Mouse (Mus musculus) limb, embryonic 14.5 days (tissue): Measurements from ENCODE around the gene Arpc5. TPM values are rescaled to one million over a fixed set of nuclear protein-coding genes. Genes with fewer than 3 reads are reported as not detected.

Experiments
- ATAC-seq: fragments of 200-750 bp; cut with Nextera tagmentation; 2 replicates; pipeline ENCODE4 v1.8.0; 2017; ENCODE audit warnings: low read depth, moderate number of reproducible peaks, moderate TSS enrichment; ENCODE audit not compliant: low FRiP score
- DNase-seq: peaks from one replicate; pipeline ENCODE4 v3.0.0-alpha.2; 2015; ENCODE audit warnings: low spot score
- H3K27ac ChIP-seq: fragments of 300-500 bp; sonication (generic); replicated peaks from 2 replicates; pipeline ENCODE4 v1.5.1; 2014; ENCODE audit warnings: low read depth, mild to moderate bottlenecking, low read length, moderate library complexity, mixed read lengths
- H3K27me3 ChIP-seq: fragments of 300-500 bp; sonication (generic); 2 replicates; pipeline ENCODE4 v1.6.1; 2014; ENCODE audit warnings: low read length, mixed read lengths; ENCODE audit not compliant: control insufficient read depth, insufficient read depth
- H3K36me3 ChIP-seq: fragments of 300-500 bp; sonication (generic); 2 replicates; pipeline ENCODE4 v1.6.1; 2014; ENCODE audit warnings: mild to moderate bottlenecking, low read length, moderate library complexity, mixed read lengths; ENCODE audit not compliant: control insufficient read depth, insufficient read depth
- H3K4me1 ChIP-seq: fragments of 300-500 bp; sonication (generic); 2 replicates; pipeline ENCODE4 v1.6.1; 2014; ENCODE audit warnings: antibody characterized with exemption, low read length, mixed read lengths; ENCODE audit not compliant: control insufficient read depth, insufficient read depth
- H3K4me2 ChIP-seq: fragments of 300-500 bp; sonication (generic); replicated peaks from 2 replicates; pipeline ENCODE4 v1.6.1; 2014; ENCODE audit warnings: low read depth, mild to moderate bottlenecking, low read length, moderate library complexity; ENCODE audit not compliant: severe bottlenecking
- H3K4me3 ChIP-seq: fragments of 300-500 bp; sonication (generic); replicated peaks from 2 replicates; pipeline ENCODE4 v1.5.1; 2014; ENCODE audit warnings: low read length
- H3K9ac ChIP-seq: fragments of 300-500 bp; sonication (generic); 2 replicates; pipeline ENCODE4 v1.6.1; 2014; ENCODE audit warnings: mild to moderate bottlenecking, low read depth, low read length, moderate library complexity; ENCODE audit not compliant: severe bottlenecking
- H3K9me3 ChIP-seq: fragments of 300-500 bp; sonication (generic); 2 replicates; pipeline ENCODE4 v1.6.1; 2016; ENCODE audit warnings: low read length; ENCODE audit not compliant: control insufficient read depth
- POLR2A ChIP-seq: fragments of 200-500 bp; IDR thresholded peaks from 2 replicates; pipeline ENCODE4 v1.8.0; 2012; ENCODE audit warnings: inconsistent platforms, mild to moderate bottlenecking, moderate library complexity, borderline replicate concordance; ENCODE audit not compliant: insufficient read depth, insufficient read length; ENCODE audit errors: extremely low read depth
- WGBS: fragments of 180-500 bp; shearing (Covaris S2); extraction: QIAGEN DNeasy Blood & Tissue Kit; methylation state at CpG from one replicate; pipeline ENCODE4 v1.1.7; 2014; 5-methylcytosine and 5-hydroxymethylcytosine counted together
- polyA plus RNA-seq, 2 experiments: library from polyadenylated mRNA; depleted of rRNA in 1 of 2; stranded (reverse) in 1 of 2; unstranded in 1 of 2; fragments of >200 nt; fragmentation: Nextera tagmentation in 1 of 2; extraction: Ambion mirVana in 1 of 2; gene quantifications; 2 replicates each; pipeline versions ENCODE4 v1.2.1 to v1.2.3; 2012 to 2014

Gene Arpc5
- polyA plus RNA-seq, 2 experiments: 136 to 263 TPM

DNA sequence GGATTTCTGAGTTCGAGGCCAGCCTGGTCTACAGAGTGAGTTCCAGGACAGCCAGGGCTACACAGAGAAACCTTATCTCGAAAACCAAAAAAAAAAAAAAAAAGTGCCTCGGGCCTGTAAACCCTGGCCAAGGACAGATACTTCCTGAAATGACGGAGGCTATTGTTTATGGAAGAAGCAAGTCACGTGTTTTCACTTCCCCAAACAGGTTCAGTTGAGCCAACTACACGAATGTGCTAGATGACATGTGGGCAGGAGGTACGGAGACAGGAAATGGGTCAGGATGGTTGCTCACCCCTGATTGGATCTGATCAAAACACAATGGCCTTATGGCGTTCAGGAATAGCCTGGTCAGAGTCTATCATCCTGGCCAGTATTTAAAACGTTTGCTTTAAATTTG, 31.8 kb downstream of the Arpc5 start:
- no peak overlapping the region for H3K4me3 ChIP-seq
- 70% methylated on average over 9 of the region's 9 CpGs for WGBS
- H3K4me1 ChIP-seq: 0 out of 2 replicates have a peak, but pooled peaks cover 2% of the 10 kb centered on the region
- no peaks in the 10 kb centered on the region for H3K27me3 ChIP-seq
- H3K9me3 ChIP-seq: no peaks in the 10 kb centered on the region
- no peak overlapping the region for H3K4me2 ChIP-seq
- ATAC-seq (no peak), DNase-seq (no peak)
- no peak overlapping the region for H3K9ac ChIP-seq
- H3K36me3 ChIP-seq: no peaks in the 10 kb centered on the region
- no peak overlapping the region for H3K27ac ChIP-seq
- TF ChIP-seq POLR2A: no peak

DNA sequence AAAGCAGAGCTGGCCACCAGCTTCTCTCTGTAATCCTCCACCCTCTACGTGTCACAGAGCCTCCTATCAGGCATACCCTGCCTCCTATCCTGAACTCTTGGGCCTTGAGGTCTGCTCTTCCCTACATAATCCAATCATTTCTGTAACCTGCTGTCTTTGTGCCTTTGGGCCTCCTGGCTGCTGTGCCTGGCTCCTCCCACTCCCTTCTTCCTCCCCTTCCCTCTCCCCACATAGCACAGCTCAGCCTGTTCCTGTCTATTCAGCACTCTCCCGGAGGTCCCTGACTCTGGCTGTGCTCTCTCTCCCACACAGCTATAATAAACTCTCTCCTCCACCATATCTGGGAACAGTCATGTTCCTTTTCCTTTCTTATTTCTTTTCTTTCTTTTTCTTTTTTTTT, 33.6 kb downstream of the Arpc5 start, which contains the start of gene Ncf2:
Ncf2 (plus strand) TSS at position 298 of the 400 bp plus-strand sequence.
- peak; percentile 22 for DNase-seq
- no peak for TF ChIP-seq POLR2A
- peak; percentile 81 for ATAC-seq
- 15% methylated on average over 2 of the region's 2 CpGs for WGBS
- H3K9me3 ChIP-seq: no peaks in the 10 kb centered on the region
- H3K27me3 ChIP-seq: no peaks in the 10 kb centered on the region
- no peak within 1 kb of the TSS for H3K9ac ChIP-seq
- H3K4me3 ChIP-seq: no peak within 1 kb of the TSS
- no peak within 1 kb of the TSS for H3K27ac ChIP-seq
- H3K4me1 ChIP-seq: 0 out of 2 replicates have a peak, but pooled peaks cover 2% of the 10 kb centered on the region
- no peaks in the 10 kb centered on the region for H3K36me3 ChIP-seq
- H3K4me2 ChIP-seq: no peak within 1 kb of the TSS

DNA sequence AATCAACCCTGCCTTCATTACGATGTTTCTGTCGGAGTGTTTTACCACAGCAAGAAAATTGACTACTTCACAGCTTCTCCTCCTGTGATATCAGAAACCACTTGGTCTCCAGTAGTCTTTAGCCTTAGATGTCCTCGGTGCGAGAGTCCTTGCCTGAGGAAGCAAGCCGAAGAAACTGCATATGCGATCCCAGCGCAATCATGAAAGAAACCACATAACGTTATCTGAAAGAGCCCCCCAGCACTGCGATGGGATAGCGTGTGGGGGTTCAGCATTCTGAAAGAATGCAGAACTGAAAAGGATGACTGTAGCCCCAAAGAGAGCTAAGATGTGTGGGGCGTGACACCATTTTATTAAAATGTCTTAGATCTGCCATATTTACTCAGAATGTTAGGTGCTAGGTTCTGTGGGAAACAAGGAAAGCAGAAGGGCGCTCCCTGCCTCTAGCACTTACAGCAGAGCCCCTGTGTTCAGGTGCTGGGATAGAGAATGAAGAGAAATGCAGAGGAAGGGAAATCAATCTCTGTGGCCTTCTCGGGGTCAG, 34.4 kb downstream of the Arpc5 start:
- Histone ChIP-seq H3K9ac (no peak overlapping the region), H3K27me3 (no peaks in the 10 kb centered on the region), H3K4me2 (no peak overlapping the region), H3K36me3 (no peaks in the 10 kb centered on the region), H3K27ac (no peak overlapping the region), H3K9me3 (no peaks in the 10 kb centered on the region), H3K4me3 (no peak overlapping the region), H3K4me1 (0 out of 2 replicates have a peak, but pooled peaks cover 2% of the 10 kb centered on the region)
- no peak for DNase-seq
- WGBS: 81% methylated on average over 13 of the region's 13 CpGs
- no peak for TF ChIP-seq POLR2A
- ATAC-seq: no peak

DNA sequence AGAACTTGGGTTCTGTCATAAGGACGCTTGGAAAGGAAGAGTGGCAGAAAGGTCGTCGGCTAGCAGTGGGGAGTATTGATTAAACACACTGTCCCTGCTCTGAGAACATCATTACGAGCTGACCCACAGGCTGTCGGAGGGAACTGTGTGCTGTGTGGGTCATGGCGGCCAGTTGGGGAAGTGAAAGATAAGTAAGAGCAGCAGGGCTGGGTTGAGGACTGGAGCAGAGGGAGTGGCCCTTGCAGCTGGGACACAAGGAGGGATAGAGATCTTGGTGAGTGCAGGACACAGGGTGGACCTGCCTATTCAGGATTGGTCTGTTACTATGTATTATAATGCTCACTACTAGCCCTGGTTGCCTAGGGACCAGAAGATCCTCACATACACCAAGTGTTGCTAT, 38.6 kb downstream of the Arpc5 start:
- 74% methylated on average over 6 of the region's 6 CpGs for WGBS

DNA sequence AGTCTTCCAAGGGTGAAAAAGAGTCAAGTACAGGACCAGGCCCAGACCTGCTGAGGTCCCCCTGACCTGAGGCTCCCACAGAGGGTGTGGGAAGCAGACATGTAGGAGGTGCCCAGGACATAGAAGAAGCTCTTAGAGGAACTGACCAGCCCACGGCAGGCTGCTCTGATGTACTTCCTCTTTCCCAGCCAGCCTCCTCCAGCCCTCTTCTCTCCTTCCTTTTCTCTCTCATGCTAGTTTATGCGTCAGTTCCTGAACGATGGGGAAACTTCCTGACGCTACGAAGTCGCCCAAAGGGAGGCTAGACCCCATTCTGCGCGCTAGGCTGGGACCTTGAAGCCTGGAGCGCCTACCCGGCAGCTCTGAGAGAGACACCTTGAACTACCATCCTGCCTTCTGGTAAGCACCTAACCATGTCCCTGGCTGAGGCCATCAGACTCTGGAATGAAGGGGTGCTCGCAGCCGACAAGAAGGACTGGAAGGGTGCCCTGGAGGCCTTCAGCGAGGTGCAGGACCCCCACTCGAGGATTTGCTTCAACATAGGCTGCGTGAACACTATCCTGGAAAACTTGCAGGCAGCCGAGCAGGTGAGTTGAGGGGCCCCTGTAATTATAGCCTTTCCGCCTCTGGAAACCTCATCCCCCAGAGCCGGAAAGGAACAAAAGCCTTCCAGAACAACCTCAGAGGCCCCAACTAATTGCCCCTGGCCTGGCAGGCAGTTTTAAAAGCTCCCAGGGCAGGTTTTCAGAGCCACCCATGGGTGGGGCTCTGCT, 41.5 kb downstream of the Arpc5 start:
- TF ChIP-seq POLR2A: no peak
- Histone ChIP-seq H3K4me2 (no peak overlapping the region), H3K27me3 (no peaks in the 10 kb centered on the region), H3K4me3 (no peak overlapping the region), H3K27ac (no peak overlapping the region), H3K9ac (no peak overlapping the region), H3K9me3 (no peaks in the 10 kb centered on the region), H3K36me3 (no peaks in the 10 kb centered on the region), H3K4me1 (no peaks in the 10 kb centered on the region)
- no peak for ATAC-seq
- no peak for DNase-seq
- 50% methylated on average over 18 of the region's 18 CpGs for WGBS

More for the DNA sequence above, 38.6 kb downstream of the Arpc5 start:
- no peaks in the 10 kb centered on the region for H3K36me3 ChIP-seq
- H3K9me3 ChIP-seq: no peaks in the 10 kb centered on the region
- TF ChIP-seq POLR2A: no peak
- 0 out of 2 replicates have a peak, but pooled peaks cover 2% of the 10 kb centered on the region for H3K4me1 ChIP-seq
- no peak overlapping the region for H3K4me3 ChIP-seq
- no peaks in the 10 kb centered on the region for H3K27me3 ChIP-seq
- no peak overlapping the region for H3K27ac ChIP-seq
- DNase-seq (no peak), ATAC-seq (no peak)
- no peak overlapping the region for H3K4me2 ChIP-seq
- no peak overlapping the region for H3K9ac ChIP-seq

DNA sequence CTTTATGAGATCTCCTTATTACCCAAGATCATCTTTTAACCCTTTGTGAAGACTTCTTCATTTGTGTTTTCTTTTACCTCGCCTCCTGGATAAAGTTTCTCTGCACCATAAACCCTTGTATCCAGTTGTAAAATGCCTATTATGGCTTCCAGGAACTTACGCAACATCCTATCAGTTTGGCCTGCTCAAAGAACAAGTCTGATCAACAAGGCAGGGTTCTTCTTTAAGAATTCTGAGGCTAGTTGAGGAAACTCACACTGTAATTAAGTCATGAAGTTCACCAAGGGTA, 42.0 kb downstream of the Arpc5 start:
- DNase-seq: no peak
- H3K4me3 ChIP-seq: no peak overlapping the region
- TF ChIP-seq POLR2A: no peak
- no peaks in the 10 kb centered on the region for H3K27me3 ChIP-seq
- H3K27ac ChIP-seq: no peak overlapping the region
- ATAC-seq: no peak
- H3K4me1 ChIP-seq: no peaks in the 10 kb centered on the region
- no peak overlapping the region for H3K4me2 ChIP-seq
- no peak overlapping the region for H3K9ac ChIP-seq
- 54% methylated on average over 2 of the region's 2 CpGs for WGBS
- H3K36me3 ChIP-seq: no peaks in the 10 kb centered on the region
- H3K9me3 ChIP-seq: no peaks in the 10 kb centered on the region
